Mouse (Mus musculus): ENCODE results near the gene Cd2bp2. TPM values are rescaled to one million over a fixed set of nuclear protein-coding genes. Genes with fewer than 3 reads are reported as not detected.
A peak's percentile ranks its signal among the peaks of the same experiment; 100 is the strongest.

Cd2bp2 gene
- total and polyA plus RNA-seq, 3 experiments = 56.7 to 64.8 TPM; not detected in 1

DNA sequence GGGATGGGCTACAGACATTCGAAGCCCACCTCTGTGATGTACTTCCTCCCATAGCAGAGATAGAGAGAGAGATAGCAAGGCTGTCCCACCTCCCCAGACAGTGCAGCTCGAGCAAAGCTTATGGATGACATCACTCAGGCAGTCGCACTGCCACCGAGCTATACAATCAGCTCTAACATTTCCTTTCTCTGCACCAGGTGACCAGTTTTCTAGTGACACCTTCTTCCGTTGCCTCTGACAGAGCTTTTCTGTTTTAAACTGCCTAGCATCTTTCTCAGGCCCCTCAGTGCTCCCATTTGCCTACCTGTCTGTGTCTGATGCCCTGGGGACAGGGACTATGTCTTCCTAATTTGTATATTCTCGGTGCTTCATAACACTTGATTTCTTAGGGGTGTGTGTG lies 24.6 kb upstream of the Cd2bp2 start:
- Histone ChIP-seq H3K9ac (ENCODE audit: control insufficient read depth, low read depth, low read length, poor library complexity, severe bottlenecking) (no peak overlapping the region), H3K27ac (ENCODE audit: control insufficient read depth, low read depth, low read length) (no peak overlapping the region), H3K9me3 (replicated peaks; ENCODE audit: insufficient read depth, low read length) (no peaks in the 10 kb centered on the region), H3K4me1 (ENCODE audit: control insufficient read depth in 1 of 2, insufficient read depth in 2 of 2, low read length in 2 of 2) (peaks cover 26 to 45% of the 10 kb centered on the region in 2 experiments), H3K4me3 (ENCODE audit: control insufficient read depth in 1 of 2, insufficient read depth in 1 of 2, low read depth in 2 of 2, low read length in 2 of 2) (no peak overlapping the region), H3K27me3 (ENCODE audit: control insufficient read depth in 1 of 2, insufficient read depth in 2 of 2, low read length in 2 of 2) (no peaks in the 10 kb centered on the region), H3K79me2 (ENCODE audit: control insufficient read depth, insufficient read depth, low read length, poor library complexity) (peaks cover 3% of the 10 kb centered on the region), H3K36me3 (ENCODE audit: control insufficient read depth in 1 of 2, insufficient read depth in 2 of 2, low read length in 2 of 2) (peaks cover 0 to 24% of the 10 kb centered on the region in 2 experiments; a peak in 2 of 4 replicates)
- DNase-seq (ENCODE audit: low read depth, low spot score) = no peak
- TF ChIP-seq GATA1 (IDR thresholded peaks at IDR 0.05; ENCODE audit: low read depth, low read length) (no peak), MEF2A (IDR thresholded peaks at IDR 0.05; ENCODE audit: extremely low read depth, insufficient replicate concordance, low read depth, low read length, poor library complexity, severe bottlenecking) (no peak), HCFC1 (IDR thresholded peaks at IDR 0.05; ENCODE audit: low read depth, low read length) (no peak), RCOR1 (IDR thresholded peaks at IDR 0.05; ENCODE audit: low read depth, low read length) (no peak), EP300 (IDR thresholded peaks at IDR 0.05; ENCODE audit: low read depth in 1 of 2, low read length in 2 of 2) (no peak), ELF1 (IDR thresholded peaks at IDR 0.05; ENCODE audit: low read depth, low read length) (no peak), CHD1 (IDR thresholded peaks at IDR 0.05; ENCODE audit: low read depth, low read length) (no peak), TAL1 (IDR thresholded peaks at IDR 0.05; ENCODE audit: low read length) (no peak), GABPA (IDR thresholded peaks at IDR 0.05; ENCODE audit: low read depth, low read length) (no peak)

DNA sequence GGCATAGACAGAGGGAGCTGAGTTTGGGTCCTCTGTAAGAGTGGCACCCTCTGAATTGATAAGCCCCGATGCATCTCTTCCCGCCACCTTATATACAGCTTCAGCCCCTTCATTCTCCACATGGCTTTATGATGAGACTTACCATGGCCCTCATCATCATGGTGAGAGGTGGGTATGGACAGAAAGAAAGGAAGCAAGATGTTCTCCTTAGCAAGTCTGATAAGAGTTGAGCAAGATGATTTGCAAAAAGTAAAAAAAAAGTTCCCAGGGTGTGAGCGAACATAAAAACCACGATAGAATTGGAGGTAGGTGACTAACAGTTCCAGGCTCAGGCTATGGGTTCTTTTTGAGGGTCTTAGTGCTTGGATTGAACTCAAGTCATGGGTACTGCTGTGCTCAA lies 22.8 kb upstream of the Cd2bp2 start:
- Histone ChIP-seq H3K27me3 (ENCODE audit: control insufficient read depth in 1 of 2, insufficient read depth in 2 of 2, low read length in 2 of 2) (no peaks in the 10 kb centered on the region), H3K36me3 (ENCODE audit: control insufficient read depth in 1 of 2, insufficient read depth in 2 of 2, low read length in 2 of 2) (peaks cover 0 to 20% of the 10 kb centered on the region in 2 experiments; a peak in 2 of 4 replicates), H3K4me3 (ENCODE audit: control insufficient read depth in 1 of 2, insufficient read depth in 1 of 2, low read depth in 2 of 2, low read length in 2 of 2) (peak overlapping the region; percentile 32 to 34; a peak in 3 of 4 replicates), H3K27ac (ENCODE audit: control insufficient read depth, low read depth, low read length) (peak overlapping the region; percentile 91), H3K4me1 (ENCODE audit: control insufficient read depth in 1 of 2, insufficient read depth in 2 of 2, low read length in 2 of 2) (peaks cover 23 to 37% of the 10 kb centered on the region in 2 experiments), H3K79me2 (ENCODE audit: control insufficient read depth, insufficient read depth, low read length, poor library complexity) (peaks cover 3% of the 10 kb centered on the region), H3K9ac (ENCODE audit: control insufficient read depth, low read depth, low read length, poor library complexity, severe bottlenecking) (peak overlapping the region; percentile 67), H3K9me3 (replicated peaks; ENCODE audit: insufficient read depth, low read length) (no peaks in the 10 kb centered on the region)
- peak; percentile 82 for DNase-seq (ENCODE audit: low read depth, low spot score)
- 0 out of 2 replicates have a peak, but pooled peaks have one; percentile 10 for TF ChIP-seq MAZ (IDR thresholded peaks at IDR 0.05; ENCODE audit: low read depth, low read length)
- TF ChIP-seq MYC (IDR thresholded peaks at IDR 0.05; ENCODE audit: low read depth, low read length) = peak; percentile 59; the same call in 1 of the 2 replicates
- no peak for TF ChIP-seq JUND (IDR thresholded peaks at IDR 0.05; ENCODE audit: low read depth, low read length)
- no peak for TF ChIP-seq SMC3 (IDR thresholded peaks at IDR 0.05; ENCODE audit: low read depth, low read length)
- TF ChIP-seq KAT2A (conservative IDR thresholded peaks at IDR 0.05; ENCODE audit: low read depth, low read length) = no peak
- no peak for TF ChIP-seq USF2 (IDR thresholded peaks at IDR 0.05; ENCODE audit: borderline replicate concordance in 1 of 2, insufficient read depth in 1 of 2, low read depth in 1 of 2, low read length in 2 of 2)
- peak; percentile 82 for TF ChIP-seq MAX (IDR thresholded peaks at IDR 0.05; ENCODE audit: low read length)
- no peak for TF ChIP-seq MYB (IDR thresholded peaks at IDR 0.05; ENCODE audit: low read depth, low read length)
- no peak for TF ChIP-seq E2F4 (IDR thresholded peaks at IDR 0.05; ENCODE audit: borderline replicate concordance, low read depth, low read length)
- peak; percentile 82 for TF ChIP-seq SIN3A (IDR thresholded peaks at IDR 0.05; ENCODE audit: low read length)
- TF ChIP-seq CTCF (IDR thresholded peaks at IDR 0.05 in 2 of 3, conservative IDR thresholded peaks at IDR 0.05 in 1 of 3; ENCODE audit: control insufficient read depth in 1 of 3, insufficient read depth in 1 of 3, low read depth in 2 of 3, low read length in 3 of 3, poor library complexity in 1 of 3, severe bottlenecking in 1 of 3) = no peak
- TF ChIP-seq TCF12 (IDR thresholded peaks at IDR 0.05; ENCODE audit: low read depth, low read length) = peak; percentile 64; the same call in 1 of the 2 replicates
- peak; percentile 90 for TF ChIP-seq TAL1 (IDR thresholded peaks at IDR 0.05; ENCODE audit: low read length)
- no peak for TF ChIP-seq UBTF (IDR thresholded peaks at IDR 0.05; ENCODE audit: borderline replicate concordance, insufficient read depth, low read depth, low read length)
- no peak for TF ChIP-seq NRF1 (IDR thresholded peaks at IDR 0.05; ENCODE audit: insufficient read depth, low read depth, low read length, poor library complexity, severe bottlenecking)
- TF ChIP-seq BHLHE40 (IDR thresholded peaks at IDR 0.05; ENCODE audit: borderline replicate concordance, low read depth, low read length) = no peak
- TF ChIP-seq ZC3H11A (IDR thresholded peaks at IDR 0.05; ENCODE audit: low read depth, low read length) = no peak
- TF ChIP-seq TBP (IDR thresholded peaks at IDR 0.05; ENCODE audit: low read depth, low read length) = peak; percentile 65
- TF ChIP-seq ZNF384 (IDR thresholded peaks at IDR 0.05; ENCODE audit: low read depth, low read length) = peak; percentile 96
- TF ChIP-seq POLR2AphosphoS2 (IDR thresholded peaks at IDR 0.05; ENCODE audit: low read length) = no peak
- peak; percentile 32; the same call in 1 of the 2 replicates for TF ChIP-seq ZMIZ1 (IDR thresholded peaks at IDR 0.05; ENCODE audit: low read depth, low read length)
- TF ChIP-seq ELF1 (IDR thresholded peaks at IDR 0.05; ENCODE audit: low read depth, low read length) = no peak
- TF ChIP-seq GABPA (IDR thresholded peaks at IDR 0.05; ENCODE audit: low read depth, low read length) = no peak
- TF ChIP-seq CHD2 (IDR thresholded peaks at IDR 0.05; ENCODE audit: low read length) = no peak
- no peak; a peak in 1 of 4 replicates for TF ChIP-seq POLR2A (IDR thresholded peaks at IDR 0.05; ENCODE audit: control insufficient read depth in 1 of 2, insufficient read depth in 1 of 2, low read depth in 1 of 2, low read length in 2 of 2, poor library complexity in 1 of 2)

Data from MEL (cell line).